Mouse (Mus musculus) embryonic fibroblast, embryonic 13.5 days (primary cell): ENCODE measurements around the gene Wwox.

ENCODE experiments used
- CTCF ChIP-seq: IDR thresholded peaks from 2 replicates; pipeline ENCODE4 v1.5.1; 2011; ENCODE audit warnings: mild to moderate bottlenecking, control low read depth, low read length, moderate library complexity, borderline replicate concordance; ENCODE audit not compliant: insufficient read depth
- POLR2A ChIP-seq: IDR thresholded peaks from 2 replicates; pipeline ENCODE4 v1.6.1; 2011; ENCODE audit warnings: low read depth, mild to moderate bottlenecking, control low read depth, low read length, moderate library complexity

- TF ChIP-seq POLR2A (no peak), CTCF (no peak)
These were observed 857.3 kb downstream of the Wwox start for GRCm38 (mm10) chr8:115296760-115297159.
